Mouse (Mus musculus): Measurements from ENCODE around the gene Xylb. TPM values are rescaled to one million over a fixed set of nuclear protein-coding genes. Genes with fewer than 3 reads are reported as not detected.

Gene Xylb
- polyA plus RNA-seq, 1 experiment from 2014 or later: 5.2 TPM

DNA sequence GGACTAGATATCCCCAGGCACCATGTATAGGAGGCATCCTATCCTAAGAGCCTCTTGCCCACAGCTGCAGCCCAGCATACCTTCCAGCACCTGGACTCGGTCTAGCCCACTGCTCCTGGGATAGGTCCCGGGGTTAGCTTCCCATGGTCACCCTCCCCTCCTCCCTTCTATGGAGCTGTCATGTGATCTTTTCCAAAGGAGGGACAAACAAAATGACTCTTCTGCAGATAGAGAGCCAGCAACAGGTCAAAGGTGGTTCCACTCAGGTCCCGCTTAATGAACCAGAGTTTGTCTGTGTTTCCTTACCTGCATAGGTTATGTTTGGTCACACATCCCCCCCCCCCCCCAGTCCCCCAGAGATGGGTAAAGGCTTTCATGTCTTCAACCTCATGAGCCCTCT lies 6.7 kb upstream of the Xylb start:
- Histone ChIP-seq H3K36me3 (ENCODE audit: control insufficient read depth, insufficient read depth, low read length) (peaks cover 36% of the 10 kb centered on the region; the same call in 1 of the 2 replicates), H3K4me3 (ENCODE audit: low read depth, low read length) (no peak overlapping the region), H3K4me1 (ENCODE audit: control insufficient read depth, insufficient read depth, low read length) (no peaks in the 10 kb centered on the region), H3K27ac (ENCODE audit: low read length) (no peak overlapping the region), H3K9ac (replicated peaks; ENCODE audit: low read depth, low read length) (no peak overlapping the region), H3K4me2 (replicated peaks; ENCODE audit: low read depth, low read length) (no peak overlapping the region), H3K27me3 (ENCODE audit: control insufficient read depth, insufficient read depth, low read length) (no peaks in the 10 kb centered on the region), H3K9me3 (ENCODE audit: control insufficient read depth, low read depth, low read length) (no peaks in the 10 kb centered on the region)
- no peak for ATAC-seq (ENCODE audit: insufficient number of reproducible peaks, insufficient read depth, low FRiP score, low read depth)
- WGBS: 85% methylated on average over 3 of the region's 3 CpGs

DNA sequence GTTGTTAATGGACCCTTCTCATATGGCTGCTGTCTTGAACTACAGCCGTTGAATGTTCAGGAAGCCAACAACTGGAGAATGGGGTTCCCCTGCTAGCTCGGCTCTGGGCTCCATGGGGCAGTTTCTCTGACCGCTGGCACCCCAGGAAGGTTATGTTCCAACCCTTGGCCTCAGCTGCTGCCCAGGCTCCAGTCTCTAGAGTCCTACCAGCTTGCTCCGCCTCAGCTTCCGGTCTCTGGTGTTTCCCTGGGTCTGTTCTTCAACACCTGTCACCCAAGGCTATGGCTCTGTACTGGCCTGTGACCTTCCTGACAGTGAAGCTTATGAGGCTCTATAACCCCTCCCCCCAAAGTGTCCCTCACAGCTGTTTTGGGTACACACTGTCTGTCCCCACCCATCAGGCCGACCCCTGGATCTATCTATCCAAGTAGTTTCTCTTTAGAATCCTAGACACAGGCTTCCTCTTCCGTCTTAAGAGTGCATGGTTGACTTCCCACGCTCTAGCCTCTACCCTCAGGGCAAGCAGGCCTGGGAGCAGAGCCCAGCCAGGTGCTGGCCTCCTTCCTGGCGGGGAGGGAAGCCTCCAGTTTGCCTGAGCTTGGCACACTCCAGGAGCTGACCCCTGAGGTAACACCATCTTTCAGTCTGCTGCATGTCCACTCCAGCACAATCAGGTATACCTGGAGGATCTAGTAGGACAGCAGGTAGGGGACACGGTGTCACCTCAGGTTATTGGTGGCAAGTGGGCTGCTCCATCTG lies 6.1 kb upstream of the Xylb start:
- Histone ChIP-seq H3K27me3 (ENCODE audit: control insufficient read depth, insufficient read depth, low read length) (no peaks in the 10 kb centered on the region), H3K4me2 (replicated peaks; ENCODE audit: low read depth, low read length) (no peak overlapping the region), H3K9me3 (ENCODE audit: control insufficient read depth, low read depth, low read length) (no peaks in the 10 kb centered on the region), H3K36me3 (ENCODE audit: control insufficient read depth, insufficient read depth, low read length) (peaks cover 34% of the 10 kb centered on the region; the same call in 1 of the 2 replicates), H3K4me1 (ENCODE audit: control insufficient read depth, insufficient read depth, low read length) (no peaks in the 10 kb centered on the region), H3K9ac (replicated peaks; ENCODE audit: low read depth, low read length) (no peak overlapping the region), H3K4me3 (ENCODE audit: low read depth, low read length) (no peak overlapping the region), H3K27ac (ENCODE audit: low read length) (no peak overlapping the region)
- WGBS: 92% methylated on average over 10 of the region's 10 CpGs
- no peak for ATAC-seq (ENCODE audit: insufficient number of reproducible peaks, insufficient read depth, low FRiP score, low read depth)

GRCm38 (mm10) chr9:119352060-119352459 lies 5.1 kb upstream of the Xylb start:
- H3K4me1 ChIP-seq (ENCODE audit: control insufficient read depth, insufficient read depth, low read length): no peaks in the 10 kb centered on the region
- peak; percentile 73; the same call in 1 of the 2 replicates for ATAC-seq (ENCODE audit: insufficient number of reproducible peaks, insufficient read depth, low FRiP score, low read depth)
- peaks cover 29% of the 10 kb centered on the region; the same call in 1 of the 2 replicates for H3K36me3 ChIP-seq (ENCODE audit: control insufficient read depth, insufficient read depth, low read length)
- no peak overlapping the region for H3K4me2 ChIP-seq (replicated peaks; ENCODE audit: low read depth, low read length)
- no peak overlapping the region for H3K9ac ChIP-seq (replicated peaks; ENCODE audit: low read depth, low read length)
- 26% methylated on average over 4 of the region's 4 CpGs for WGBS
- no peaks in the 10 kb centered on the region for H3K9me3 ChIP-seq (ENCODE audit: control insufficient read depth, low read depth, low read length)
- H3K4me3 ChIP-seq (ENCODE audit: low read depth, low read length): no peak overlapping the region
- H3K27me3 ChIP-seq (ENCODE audit: control insufficient read depth, insufficient read depth, low read length): no peaks in the 10 kb centered on the region
- H3K27ac ChIP-seq (ENCODE audit: low read length): no peak overlapping the region

GRCm38 (mm10) chr9:119353926-119354325 lies 3.3 kb upstream of the Xylb start:
- Histone ChIP-seq H3K27ac (ENCODE audit: low read length) (no peak overlapping the region), H3K4me3 (ENCODE audit: low read depth, low read length) (no peak overlapping the region), H3K27me3 (ENCODE audit: control insufficient read depth, insufficient read depth, low read length) (no peaks in the 10 kb centered on the region), H3K9ac (replicated peaks; ENCODE audit: low read depth, low read length) (no peak overlapping the region), H3K4me2 (replicated peaks; ENCODE audit: low read depth, low read length) (no peak overlapping the region), H3K4me1 (ENCODE audit: control insufficient read depth, insufficient read depth, low read length) (no peaks in the 10 kb centered on the region), H3K36me3 (ENCODE audit: control insufficient read depth, insufficient read depth, low read length) (peaks cover 14% of the 10 kb centered on the region; the same call in 1 of the 2 replicates), H3K9me3 (ENCODE audit: control insufficient read depth, low read depth, low read length) (no peaks in the 10 kb centered on the region)
- ATAC-seq (ENCODE audit: insufficient number of reproducible peaks, insufficient read depth, low FRiP score, low read depth): no peak
- whole genome bisulfite sequencing: 52% methylated on average over 6 of the region's 6 CpGs

DNA sequence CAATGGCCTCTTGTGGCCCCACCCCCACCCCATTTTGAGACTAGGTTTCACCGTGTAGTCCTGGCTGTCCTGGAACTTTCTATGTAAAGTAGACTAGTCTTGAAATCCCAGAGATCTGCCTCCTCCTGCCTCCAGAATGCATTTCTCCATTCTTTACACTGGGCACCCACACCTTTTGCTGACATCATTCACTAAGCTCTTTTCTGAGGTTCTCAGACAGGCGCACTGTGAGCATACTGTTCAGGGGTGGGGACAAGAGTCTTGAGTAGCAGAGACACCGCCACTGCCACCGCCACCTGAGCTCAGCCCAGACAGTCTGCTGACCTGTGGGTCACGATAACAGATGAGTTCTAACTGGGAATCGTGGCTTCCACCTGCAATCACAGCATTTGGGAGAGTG lies 1.2 kb upstream of the Xylb start:
- H3K36me3 ChIP-seq (ENCODE audit: control insufficient read depth, insufficient read depth, low read length): peaks cover 6% of the 10 kb centered on the region; the same call in 1 of the 2 replicates
- no peaks in the 10 kb centered on the region for H3K4me1 ChIP-seq (ENCODE audit: control insufficient read depth, insufficient read depth, low read length)
- no peaks in the 10 kb centered on the region for H3K27me3 ChIP-seq (ENCODE audit: control insufficient read depth, insufficient read depth, low read length)
- no peak for ATAC-seq (ENCODE audit: insufficient number of reproducible peaks, insufficient read depth, low FRiP score, low read depth)
- H3K27ac ChIP-seq (ENCODE audit: low read length): no peak overlapping the region
- no peaks in the 10 kb centered on the region for H3K9me3 ChIP-seq (ENCODE audit: control insufficient read depth, low read depth, low read length)
- no peak overlapping the region for H3K4me3 ChIP-seq (ENCODE audit: low read depth, low read length)
- no peak overlapping the region for H3K9ac ChIP-seq (replicated peaks; ENCODE audit: low read depth, low read length)
- WGBS: 61% methylated on average over 6 of the region's 6 CpGs
- no peak overlapping the region for H3K4me2 ChIP-seq (replicated peaks; ENCODE audit: low read depth, low read length)

DNA sequence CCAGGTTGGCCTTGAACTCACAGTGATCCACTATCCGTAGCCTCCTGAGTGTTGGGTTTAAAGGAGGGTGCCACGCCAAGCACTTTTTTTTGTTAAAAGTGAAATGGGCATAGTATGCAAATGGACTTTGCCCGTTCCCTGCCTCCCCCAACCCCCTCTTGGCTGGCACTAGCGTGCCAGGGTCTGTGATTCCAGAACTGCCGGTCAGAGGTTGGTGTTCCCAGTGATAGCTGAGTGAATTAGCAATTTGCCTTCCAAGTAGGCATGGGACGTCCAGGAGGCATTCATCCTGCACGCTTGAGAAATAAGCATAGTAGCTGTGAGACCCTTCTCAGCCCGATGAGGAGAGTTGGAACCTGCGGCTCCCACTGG lies 863 bp downstream of the Xylb start:
- Histone ChIP-seq H3K9me3 (ENCODE audit: control insufficient read depth, low read depth, low read length) (no peaks in the 10 kb centered on the region), H3K9ac (replicated peaks; ENCODE audit: low read depth, low read length) (peak overlapping the region; percentile 57), H3K27ac (ENCODE audit: low read length) (no peak overlapping the region), H3K36me3 (ENCODE audit: control insufficient read depth, insufficient read depth, low read length) (no peaks in the 10 kb centered on the region), H3K27me3 (ENCODE audit: control insufficient read depth, insufficient read depth, low read length) (no peaks in the 10 kb centered on the region), H3K4me1 (ENCODE audit: control insufficient read depth, insufficient read depth, low read length) (no peaks in the 10 kb centered on the region), H3K4me3 (ENCODE audit: low read depth, low read length) (peak overlapping the region; percentile 70), H3K4me2 (replicated peaks; ENCODE audit: low read depth, low read length) (peak overlapping the region; percentile 85)
- no peak for ATAC-seq (ENCODE audit: insufficient number of reproducible peaks, insufficient read depth, low FRiP score, low read depth)
- 40% methylated on average over 9 of the region's 9 CpGs for WGBS

GRCm38 (mm10) chr9:119361416-119361815 lies 4.2 kb downstream of the Xylb start:
- Histone ChIP-seq H3K36me3 (ENCODE audit: control insufficient read depth, insufficient read depth, low read length) (no peaks in the 10 kb centered on the region), H3K9me3 (ENCODE audit: control insufficient read depth, low read depth, low read length) (no peaks in the 10 kb centered on the region), H3K9ac (replicated peaks; ENCODE audit: low read depth, low read length) (no peak overlapping the region), H3K4me2 (replicated peaks; ENCODE audit: low read depth, low read length) (no peak overlapping the region), H3K27ac (ENCODE audit: low read length) (no peak overlapping the region), H3K4me1 (ENCODE audit: control insufficient read depth, insufficient read depth, low read length) (no peaks in the 10 kb centered on the region), H3K27me3 (ENCODE audit: control insufficient read depth, insufficient read depth, low read length) (no peaks in the 10 kb centered on the region), H3K4me3 (ENCODE audit: low read depth, low read length) (no peak overlapping the region)
- WGBS: 86% methylated on average over 5 of the region's 5 CpGs
- no peak for ATAC-seq (ENCODE audit: insufficient number of reproducible peaks, insufficient read depth, low FRiP score, low read depth)

GRCm38 (mm10) chr9:119363229-119363628 lies 6.0 kb downstream of the Xylb start:
- no peaks in the 10 kb centered on the region for H3K36me3 ChIP-seq (ENCODE audit: control insufficient read depth, insufficient read depth, low read length)
- WGBS: 81% methylated on average over 12 of the region's 12 CpGs
- H3K9me3 ChIP-seq (ENCODE audit: control insufficient read depth, low read depth, low read length): no peaks in the 10 kb centered on the region
- no peak overlapping the region for H3K4me3 ChIP-seq (ENCODE audit: low read depth, low read length)
- no peak overlapping the region for H3K4me2 ChIP-seq (replicated peaks; ENCODE audit: low read depth, low read length)
- ATAC-seq (ENCODE audit: insufficient number of reproducible peaks, insufficient read depth, low FRiP score, low read depth): no peak
- no peak overlapping the region for H3K9ac ChIP-seq (replicated peaks; ENCODE audit: low read depth, low read length)
- H3K27ac ChIP-seq (ENCODE audit: low read length): no peak overlapping the region
- H3K27me3 ChIP-seq (ENCODE audit: control insufficient read depth, insufficient read depth, low read length): no peaks in the 10 kb centered on the region
- no peaks in the 10 kb centered on the region for H3K4me1 ChIP-seq (ENCODE audit: control insufficient read depth, insufficient read depth, low read length)

GRCm38 (mm10) chr9:119365284-119365683 lies 8.1 kb downstream of the Xylb start, which contains the start of gene Slc22a14:
Slc22a14 (minus strand) TSS chr9:119365553.
- no peak for ATAC-seq (ENCODE audit: insufficient number of reproducible peaks, insufficient read depth, low FRiP score, low read depth)
- Histone ChIP-seq H3K4me3 (ENCODE audit: low read depth, low read length) (no peak within 1 kb of the TSS), H3K36me3 (ENCODE audit: control insufficient read depth, insufficient read depth, low read length) (no peaks in the 10 kb centered on the region), H3K9ac (replicated peaks; ENCODE audit: low read depth, low read length) (no peak within 1 kb of the TSS), H3K4me2 (replicated peaks; ENCODE audit: low read depth, low read length) (no peak within 1 kb of the TSS), H3K27me3 (ENCODE audit: control insufficient read depth, insufficient read depth, low read length) (no peaks in the 10 kb centered on the region), H3K9me3 (ENCODE audit: control insufficient read depth, low read depth, low read length) (no peaks in the 10 kb centered on the region), H3K27ac (ENCODE audit: low read length) (no peak within 1 kb of the TSS), H3K4me1 (ENCODE audit: control insufficient read depth, insufficient read depth, low read length) (no peaks in the 10 kb centered on the region)
- 65% methylated on average over 7 of the region's 7 CpGs for WGBS

Data from stomach, embryonic 14.5 days (tissue).